In genomic region chr14:27237522-27238187, GRCm38 (mm10) we compare ENCODE assay signal across 9 mouse cellular contexts.
A peak's percentile ranks its signal among the peaks of the same experiment; 100 is the strongest.
DNase-seq lines count a peak whose midpoint lies in the region; ATAC-seq and TF ChIP-seq lines count a peak whose summit lies in the region.
"Had no signal": no experiment of that assay in that cellular context is flagged by ENCODE, and none has a peak within 500 bp of the region (broad histone marks: within the 10 kb centered on the region; RNA-seq: fewer than 3 reads in every experiment).

No protein-coding gene starts in this region.

- H3K9ac ChIP-seq in liver, adult 2 months (ENCODE audit: low read depth, low read length) = peak overlapping the region; percentile 8; the same call in 1 of the 2 replicates
- no peak overlapping the region for H3K9ac ChIP-seq in neural tube, embryonic 15.5 days (replicated peaks)
- H3K9ac ChIP-seq: midbrain, embryonic 12.5 days had no signal

- peak overlapping the region; percentile 20; the same call in 1 of the 2 replicates for H3K4me2 ChIP-seq in neural tube, embryonic 15.5 days
- H3K4me2 ChIP-seq: midbrain, embryonic 12.5 days had no signal

- WGBS in embryonic facial prominence, embryonic 10.5 days = 47% methylated on average over 12 of the region's 12 CpGs
- WGBS in liver, adult 2 months = 71% methylated on average over 12 of the region's 12 CpGs
- 61% methylated on average over 12 of the region's 12 CpGs for WGBS in neural tube, embryonic 15.5 days

- no peaks in the 10 kb centered on the region for H3K27me3 ChIP-seq in embryonic facial prominence, embryonic 10.5 days (replicated peaks; ENCODE audit: low read depth, poor library complexity, severe bottlenecking)
- no peaks in the 10 kb centered on the region for H3K27me3 ChIP-seq in liver, adult 2 months (ENCODE audit: control insufficient read depth, insufficient read depth, low read length)
- no peaks in the 10 kb centered on the region for H3K27me3 ChIP-seq in neural tube, embryonic 15.5 days (replicated peaks)
- H3K27me3 ChIP-seq: midbrain, embryonic 12.5 days had no signal

- H3K36me3 ChIP-seq in embryonic facial prominence, embryonic 10.5 days (replicated peaks) = no peaks in the 10 kb centered on the region
- H3K36me3 ChIP-seq in liver, adult 2 months (ENCODE audit: control insufficient read depth, insufficient read depth, low read length) = no peaks in the 10 kb centered on the region
- no peaks in the 10 kb centered on the region for H3K36me3 ChIP-seq in neural tube, embryonic 15.5 days
- H3K36me3 ChIP-seq: midbrain, embryonic 12.5 days had no signal

- TF ChIP-seq CTCF in layer of hippocampus, adult 2 months (conservative IDR thresholded peaks at IDR 0.05) = no peak
- no peak for TF ChIP-seq CTCF in liver, adult 2 months (IDR thresholded peaks at IDR 0.05; ENCODE audit: low read depth, low read length)

- H3K9me3 ChIP-seq in embryonic facial prominence, embryonic 10.5 days = no peaks in the 10 kb centered on the region
- H3K9me3 ChIP-seq in neural tube, embryonic 15.5 days (replicated peaks) = no peaks in the 10 kb centered on the region
- H3K9me3 ChIP-seq: midbrain, embryonic 12.5 days had no signal

- TF ChIP-seq POLR2A in liver, adult 2 months (IDR thresholded peaks at IDR 0.05; ENCODE audit: extremely low read depth, insufficient read depth, low read length) = no peak

- peak overlapping the region; percentile 23; the same call in 1 of the 2 replicates for H3K4me3 ChIP-seq in layer of hippocampus, adult 2 months
- no peak overlapping the region for H3K4me3 ChIP-seq in embryonic facial prominence, embryonic 10.5 days
- H3K4me3 ChIP-seq in liver, adult 2 months (ENCODE audit: insufficient read depth, low read depth, low read length) = peak overlapping the region; percentile 36
- H3K4me3 ChIP-seq in neural tube, embryonic 15.5 days (replicated peaks) = no peak overlapping the region
- H3K4me3 ChIP-seq: midbrain, embryonic 12.5 days had no signal

- no peak for DNase-seq in layer of hippocampus, adult 2 months (ENCODE audit: low spot score in 2 of 2)
- DNase-seq in layer of hippocampus, postnatal 10 days (ENCODE audit: low spot score in 2 of 2) = no peak
- peak; percentile 37 for DNase-seq in embryonic facial prominence, embryonic 10.5 days (ENCODE audit: low spot score)
- no peak for DNase-seq in liver, adult 2 months (ENCODE audit: extremely low read depth, low read depth, low spot score)
- no peak for DNase-seq in layer of hippocampus, adult 9-11 months
- no peak for DNase-seq in right cerebral cortex, postnatal 25 days

- peaks cover 29% of the 10 kb centered on the region for H3K4me1 ChIP-seq in embryonic facial prominence, embryonic 10.5 days
- 0 out of 2 replicates have a peak, but pooled peaks cover 2% of the 10 kb centered on the region for H3K4me1 ChIP-seq in liver, adult 2 months (ENCODE audit: control insufficient read depth, insufficient read depth, low read length)
- no peaks in the 10 kb centered on the region for H3K4me1 ChIP-seq in neural tube, embryonic 15.5 days
- H3K4me1 ChIP-seq: midbrain, embryonic 12.5 days had no signal

- peak; percentile 87 to 93 for ATAC-seq in hematopoietic stem cell, adult 5-6 weeks (replicated peaks in 1 of 2; ENCODE audit: insufficient read depth in 1 of 2, low FRiP score in 2 of 2, low TSS enrichment in 1 of 2, low read depth in 1 of 2, poor library complexity in 2 of 2, severe bottlenecking in 2 of 2)
- no peak for ATAC-seq in neural tube, embryonic 15.5 days (ENCODE audit: low FRiP score)

- H3K27ac ChIP-seq in layer of hippocampus, adult 2 months = no peak overlapping the region
- H3K27ac ChIP-seq in embryonic facial prominence, embryonic 10.5 days (replicated peaks) = 0 out of 2 replicates have a peak overlapping the region, but pooled peaks have one; percentile 12
- peak overlapping the region; percentile 11; the same call in 1 of the 2 replicates for H3K27ac ChIP-seq in liver, adult 2 months (replicated peaks; ENCODE audit: insufficient read depth, low read depth, low read length)
- H3K27ac ChIP-seq in neural tube, embryonic 15.5 days (replicated peaks) = no peak overlapping the region
- H3K27ac ChIP-seq: midbrain, embryonic 12.5 days had no signal

- H3K79me2 ChIP-seq in liver, adult 2 months (ENCODE audit: control insufficient read depth, insufficient read depth, low read length) = no peaks in the 10 kb centered on the region

Comparison
In these comparisons a context has a peak if more than half of its experiments do, and no peak if none do; other contexts are left out.
1. H3K27ac ChIP-seq: peak in embryonic facial prominence, embryonic 10.5 days (single experiment) and liver, adult 2 months (single experiment); none in layer of hippocampus, adult 2 months (single experiment) and neural tube, embryonic 15.5 days (single experiment).
2. H3K4me3 ChIP-seq: peak in layer of hippocampus, adult 2 months (single experiment) and liver, adult 2 months (single experiment); none in embryonic facial prominence, embryonic 10.5 days (single experiment) and neural tube, embryonic 15.5 days (single experiment).